Mouse (Mus musculus): ENCODE results near the gene Cc2d1b.
A peak's percentile ranks its signal among the peaks of the same experiment; 100 is the strongest.

Cc2d1b gene

GRCm38 (mm10) chr4:108619587-108620341, at the start of gene Cc2d1b:
Cc2d1b (plus strand) TSS chr4:108619940.
- peak; percentile 99 for DNase-seq

- no peak for DNase-seq
Measured at GRCm38 (mm10) chr4:108572644-108573043, 47.1 kb upstream of the Cc2d1b start.

GRCm38 (mm10) chr4:108578840-108579742, 40.6 kb upstream of the Cc2d1b start, which contains the start of the genes Prpf38a and Orc1:
Prpf38a (minus strand) TSS chr4:108579336.
Orc1 (plus strand) TSS chr4:108579423.
- DNase-seq, result peak; percentile 99

GRCm38 (mm10) chr4:108579743-108580411, 39.9 kb upstream of the Cc2d1b start:
- no peak for DNase-seq

GRCm38 (mm10) chr4:108593376-108593775, 26.4 kb upstream of the Cc2d1b start:
- no peak for DNase-seq

GRCm38 (mm10) chr4:108595785-108596184, 24.0 kb upstream of the Cc2d1b start:
- no peak for DNase-seq

- no peak for DNase-seq
Measured at GRCm38 (mm10) chr4:108598306-108598705, 21.4 kb upstream of the Cc2d1b start.

GRCm38 (mm10) chr4:108601870-108602269, 17.9 kb upstream of the Cc2d1b start:
- no peak for DNase-seq

- peak; percentile 61 for DNase-seq
Measured at GRCm38 (mm10) chr4:108608651-108609050, 11.1 kb upstream of the Cc2d1b start.

- no peak for DNase-seq
Measured at GRCm38 (mm10) chr4:108610935-108611334, 8.8 kb upstream of the Cc2d1b start.

- peak; percentile 72 for DNase-seq
Measured at GRCm38 (mm10) chr4:108618586-108618985, 1.2 kb upstream of the Cc2d1b start.

- DNase-seq, result no peak
Measured at GRCm38 (mm10) chr4:108619165-108619564, 575 bp upstream of the Cc2d1b start.

GRCm38 (mm10) chr4:108620536-108620935, 796 bp downstream of the Cc2d1b start:
- peak; percentile 87 for DNase-seq

- peak; percentile 90 for DNase-seq
Measured at GRCm38 (mm10) chr4:108621504-108621903, 1.8 kb downstream of the Cc2d1b start.

- DNase-seq, result peak; percentile 88
Measured at GRCm38 (mm10) chr4:108627066-108627465, 7.3 kb downstream of the Cc2d1b start.

- peak; percentile 49 for DNase-seq
Measured at GRCm38 (mm10) chr4:108629363-108629880, 9.7 kb downstream of the Cc2d1b start.

- DNase-seq, result peak; percentile 76
Measured at GRCm38 (mm10) chr4:108630096-108630495, 10.4 kb downstream of the Cc2d1b start.

GRCm38 (mm10) chr4:108631616-108632015, 11.9 kb downstream of the Cc2d1b start:
- peak; percentile 29 for DNase-seq

GRCm38 (mm10) chr4:108633703-108634102, 14.0 kb downstream of the Cc2d1b start:
- DNase-seq, result peak; percentile 85

- DNase-seq, result peak; percentile 76
Measured at GRCm38 (mm10) chr4:108634696-108635095, 15.0 kb downstream of the Cc2d1b start.

- DNase-seq, result peak; percentile 64
Measured at GRCm38 (mm10) chr4:108635101-108635500, 15.4 kb downstream of the Cc2d1b start.

- DNase-seq, result no peak
Measured at GRCm38 (mm10) chr4:108637721-108638120, 18.0 kb downstream of the Cc2d1b start.

- DNase-seq, result peak; percentile 60
Measured at GRCm38 (mm10) chr4:108638752-108639151, 19.0 kb downstream of the Cc2d1b start.
